Mouse (Mus musculus): ENCODE measurements around the gene Dock7. TPM values are rescaled to one million over a fixed set of nuclear protein-coding genes. Genes with fewer than 3 reads are reported as not detected.

Gene Dock7
- 100 to 1,000 TPM; 120 to 140 TPM for total RNA-seq (2021)

DNA sequence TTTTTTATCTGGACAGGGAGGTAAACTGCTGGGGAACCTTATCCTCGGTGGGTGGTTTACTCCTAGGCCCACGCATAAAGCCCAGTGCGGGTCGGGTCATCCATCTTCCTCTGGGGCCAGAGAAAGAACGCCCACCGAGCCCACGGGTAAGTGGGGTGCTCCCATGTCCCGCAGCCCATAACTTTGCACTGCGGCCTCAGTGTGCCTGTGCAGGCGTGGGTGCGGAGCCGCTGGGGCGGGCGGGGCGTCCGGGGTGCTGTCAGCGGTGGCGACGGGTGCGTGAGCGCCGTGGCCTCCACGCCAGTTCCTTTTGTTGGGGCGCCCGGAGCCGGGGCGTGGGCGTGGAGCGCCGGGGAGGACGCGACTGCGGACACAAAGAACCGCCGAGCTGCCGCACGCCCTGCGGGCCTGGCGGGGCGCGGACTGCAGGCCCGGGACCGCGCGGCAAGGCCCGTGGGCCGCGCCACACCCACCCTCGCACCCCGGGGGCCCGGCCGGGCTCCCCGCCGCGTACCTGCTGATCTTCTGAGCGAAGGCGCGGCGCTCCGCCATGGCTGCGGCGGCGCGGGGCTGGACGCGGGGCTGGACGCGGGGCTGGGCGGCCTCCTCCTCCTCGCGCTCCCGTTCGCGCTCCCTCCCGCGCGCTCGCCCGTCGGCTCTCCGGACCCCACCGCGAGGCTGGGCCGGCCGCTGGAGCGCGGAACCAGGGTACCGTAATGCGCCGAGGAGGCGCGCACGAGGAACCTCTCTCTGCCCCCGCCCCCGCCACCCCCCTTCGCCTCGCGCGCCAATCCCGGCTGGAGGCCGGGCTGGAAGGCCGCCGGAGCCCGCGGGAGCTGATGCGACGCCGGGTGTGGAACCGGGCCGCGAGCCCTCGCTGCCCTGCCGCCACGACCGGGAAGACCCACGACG lies at the start of gene Dock7:
Gene Dock7, minus strand, starts transcription at position 705 of the 912 bp plus-strand sequence.
- intact Hi-C loops (cut with DNase I), result no loop called here

DNA sequence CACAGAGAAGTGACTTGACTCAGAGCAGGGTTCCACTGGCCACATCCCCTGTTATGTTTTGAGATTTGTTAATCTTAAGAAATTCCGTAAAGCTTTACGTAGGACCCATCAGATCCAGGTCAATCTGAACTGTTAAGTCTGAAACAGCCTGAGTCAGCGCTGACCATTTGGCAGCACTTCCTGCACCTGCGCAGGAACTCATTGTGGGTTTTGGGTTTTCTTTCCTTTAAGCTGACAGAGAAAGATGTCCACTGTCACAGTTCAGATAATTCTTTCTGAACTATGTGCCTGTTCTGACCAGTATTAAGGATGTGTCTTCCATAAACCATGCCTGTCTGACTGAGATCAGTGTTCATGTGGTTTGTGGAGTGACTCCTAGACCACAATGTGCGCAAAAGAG lies 48.2 kb upstream of the Dock7 start:
- DNase-seq, result no peak
- intact Hi-C loops (cut with DNase I), result no loop called here

More for the DNA sequence above, at the start of gene Dock7:
- DNase-seq, result peak; percentile 84

DNA sequence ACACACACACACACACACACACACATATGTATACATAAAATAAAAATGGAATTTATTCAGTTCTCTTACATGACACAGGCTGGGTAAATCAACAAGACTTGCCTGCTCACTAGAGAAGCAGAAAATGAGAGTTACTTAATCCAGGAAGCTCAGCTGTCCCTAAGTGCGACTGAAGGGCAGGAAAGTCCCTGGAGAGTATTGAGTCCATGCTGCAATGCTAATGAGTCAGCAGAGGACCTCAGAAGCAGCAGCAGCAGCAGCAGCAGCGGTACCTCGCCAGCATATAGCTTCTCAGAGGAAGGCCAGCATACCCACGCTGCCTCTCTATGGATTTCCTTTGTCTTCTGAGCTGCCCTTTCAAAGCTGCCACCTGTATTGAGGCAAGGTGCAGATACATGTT lies 42.8 kb upstream of the Dock7 start:
- intact Hi-C loops (cut with DNase I), result no loop called here
- no peak for DNase-seq

DNA sequence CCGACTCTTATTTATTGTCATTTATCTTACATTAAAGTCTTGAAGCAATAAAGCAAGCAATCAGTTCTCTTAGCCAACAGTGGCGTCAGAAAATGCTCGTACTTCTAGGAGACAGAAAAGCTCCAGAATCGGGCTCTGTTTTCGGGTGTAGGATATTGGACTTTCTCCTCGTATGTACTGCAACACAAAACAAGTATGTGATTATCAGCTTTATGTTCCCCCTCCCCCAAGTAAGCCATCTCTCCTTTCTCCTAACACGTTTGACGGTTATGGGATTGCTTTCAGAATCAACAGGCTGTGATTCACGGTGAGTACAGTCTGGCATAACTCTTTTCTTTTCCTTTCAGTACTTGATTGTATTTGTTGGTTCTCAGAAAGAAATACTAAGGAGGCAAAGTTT lies 42.3 kb upstream of the Dock7 start:
- intact Hi-C loops (cut with DNase I), result no loop called here
- DNase-seq, result no peak

DNA sequence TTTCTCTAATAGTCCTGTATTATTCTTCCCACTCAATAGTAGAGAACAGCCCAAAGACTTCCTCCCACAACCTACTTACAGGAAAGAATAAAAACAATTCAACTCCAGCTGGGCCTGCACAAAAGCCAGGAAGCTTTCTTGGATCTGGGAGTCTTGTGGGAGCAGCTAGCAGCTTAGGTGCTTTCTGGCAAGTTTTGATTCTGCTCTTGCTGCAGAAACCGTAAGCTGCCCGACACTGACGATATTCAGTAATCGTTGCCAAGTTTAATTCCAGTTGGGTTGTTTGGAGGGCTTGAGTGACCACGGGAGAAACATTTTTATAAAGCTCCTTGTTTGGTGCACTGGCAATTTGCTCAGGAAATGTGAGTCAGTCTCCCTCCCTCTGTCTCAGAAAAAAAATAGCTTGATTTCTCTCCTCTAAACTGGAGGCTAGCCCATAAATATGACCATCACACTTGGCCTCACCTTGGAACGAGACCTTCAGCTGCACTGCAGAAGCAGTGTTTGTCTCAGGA lies 40.8 kb upstream of the Dock7 start:
- intact Hi-C loops (cut with DNase I), result no loop called here
- DNase-seq, result no peak

DNA sequence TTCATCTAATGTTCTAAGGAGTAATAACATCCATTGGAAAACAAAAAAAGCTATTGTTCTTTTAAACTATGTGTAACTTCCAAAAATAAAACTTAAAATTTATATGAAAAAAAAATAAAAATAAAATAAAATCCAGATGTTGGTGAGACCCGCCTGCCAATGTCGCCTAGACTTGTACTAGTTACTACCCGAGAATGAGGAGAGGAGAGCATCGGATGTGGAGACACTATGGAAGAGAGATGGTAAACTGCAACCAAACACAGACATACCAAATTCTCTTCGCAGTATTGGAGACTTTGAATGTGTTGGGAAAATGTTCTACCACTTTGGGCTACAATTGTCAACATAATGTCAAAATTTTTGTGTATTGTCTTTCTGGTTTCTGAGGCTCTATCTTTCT lies 40.2 kb upstream of the Dock7 start:
- intact Hi-C loops (cut with DNase I), result no loop called here
- no peak for DNase-seq

DNA sequence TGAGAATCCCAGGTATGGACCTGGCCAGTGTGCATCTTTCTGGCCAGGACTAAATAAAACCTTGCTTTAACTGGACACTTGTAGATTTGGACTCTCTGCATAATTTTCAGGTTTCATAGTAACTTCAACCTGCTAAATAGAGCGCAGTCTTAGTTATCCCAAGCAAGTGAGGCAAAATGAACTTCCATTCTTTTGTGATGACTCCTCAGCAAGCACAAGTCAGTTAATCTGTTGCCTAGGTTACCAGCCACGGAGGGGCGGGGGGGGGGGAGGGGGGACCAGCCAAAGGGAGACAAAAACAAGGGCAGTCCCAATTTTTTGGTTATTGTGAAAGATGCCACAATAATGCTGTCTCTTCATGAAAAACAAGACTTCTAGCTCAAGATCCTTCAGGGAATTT lies 39.7 kb upstream of the Dock7 start:
- intact Hi-C loops (cut with DNase I), result no loop called here
- DNase-seq, result no peak

DNA sequence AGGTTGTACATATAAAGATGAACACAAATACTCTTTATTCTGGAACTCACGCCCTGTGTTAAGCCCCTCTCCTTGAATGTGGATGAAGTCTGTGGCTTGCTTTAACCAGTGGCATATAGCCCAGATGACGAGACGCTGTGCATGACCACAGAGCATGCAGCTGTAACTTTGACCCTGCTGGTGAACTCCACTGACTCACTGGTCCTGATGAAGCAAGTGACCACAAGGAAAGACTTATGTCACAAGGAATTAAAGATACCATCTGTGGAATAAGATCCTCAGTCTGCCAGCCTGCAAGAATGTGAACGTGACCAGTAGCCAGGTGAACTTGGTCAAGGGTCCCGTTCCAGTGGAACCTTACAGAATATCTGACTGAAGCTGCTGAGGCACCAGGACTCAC lies 37.8 kb upstream of the Dock7 start:
- no peak for DNase-seq
- intact Hi-C loops (cut with DNase I), result no loop called here

DNA sequence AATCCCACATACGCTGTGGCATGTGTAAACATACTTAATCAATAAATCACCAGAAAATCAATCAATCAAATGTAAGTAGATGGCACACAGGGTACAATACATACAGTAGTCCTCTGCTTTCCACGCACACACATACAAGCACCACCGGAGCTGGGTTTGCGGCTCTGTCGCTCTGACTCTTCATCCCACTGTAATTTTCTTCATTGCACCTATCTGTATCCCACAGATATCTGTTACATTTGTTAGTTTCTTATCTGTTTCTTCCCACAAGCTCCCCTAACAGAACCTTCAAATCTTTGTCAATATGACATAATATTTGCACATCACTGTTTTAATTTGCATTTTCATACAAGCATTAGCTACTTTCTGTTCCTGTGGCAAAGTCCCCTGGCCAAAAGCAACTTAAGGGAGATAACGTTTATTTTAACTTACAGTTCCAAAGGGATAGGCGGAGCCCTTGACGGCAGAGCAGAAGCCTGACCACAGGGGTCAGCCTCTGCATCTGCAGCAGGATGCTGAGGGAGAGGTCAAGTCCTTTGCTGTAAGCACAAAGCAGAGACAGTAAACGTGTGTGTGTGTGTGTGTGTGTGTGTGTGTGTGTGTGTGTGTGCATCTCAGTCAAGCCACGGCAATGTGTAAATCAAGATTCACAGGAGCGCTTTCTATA lies 36.1 kb upstream of the Dock7 start:
- no peak for DNase-seq
- intact Hi-C loops (cut with DNase I), result no loop called here

DNA sequence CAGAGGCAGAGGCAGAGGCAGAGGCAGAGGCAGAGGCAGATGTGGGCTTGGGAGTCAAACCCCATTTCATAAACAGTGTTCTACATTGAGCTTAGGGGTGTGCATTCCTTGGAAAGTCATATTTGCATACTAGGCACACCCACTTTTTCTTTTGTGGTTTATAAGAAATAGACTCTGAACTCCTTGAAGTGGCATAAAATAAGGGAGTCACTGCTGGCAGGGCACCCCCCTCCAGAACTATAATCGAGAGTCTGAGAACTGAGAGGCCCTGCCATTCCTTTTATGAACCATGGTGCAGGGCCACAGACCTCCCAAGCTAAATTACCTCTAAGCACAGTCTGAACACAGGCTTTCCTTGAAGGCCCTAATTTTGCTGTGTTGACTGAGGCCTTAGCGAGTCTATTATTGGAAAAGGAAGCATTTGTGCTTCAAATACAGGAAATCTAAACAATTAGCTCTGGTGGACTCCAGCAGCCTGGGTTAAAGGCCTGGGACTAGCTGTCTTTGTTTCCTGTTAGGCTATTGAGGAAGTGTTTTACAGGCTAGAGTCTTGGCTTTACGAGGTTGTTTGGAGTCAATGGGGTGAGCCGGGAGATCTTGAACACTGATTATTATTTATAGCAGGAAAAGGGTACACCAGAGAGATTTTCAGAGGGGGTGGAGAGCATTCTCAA lies 31.3 kb upstream of the Dock7 start:
- intact Hi-C loops (cut with DNase I), result no loop called here
- DNase-seq, result no peak

DNA sequence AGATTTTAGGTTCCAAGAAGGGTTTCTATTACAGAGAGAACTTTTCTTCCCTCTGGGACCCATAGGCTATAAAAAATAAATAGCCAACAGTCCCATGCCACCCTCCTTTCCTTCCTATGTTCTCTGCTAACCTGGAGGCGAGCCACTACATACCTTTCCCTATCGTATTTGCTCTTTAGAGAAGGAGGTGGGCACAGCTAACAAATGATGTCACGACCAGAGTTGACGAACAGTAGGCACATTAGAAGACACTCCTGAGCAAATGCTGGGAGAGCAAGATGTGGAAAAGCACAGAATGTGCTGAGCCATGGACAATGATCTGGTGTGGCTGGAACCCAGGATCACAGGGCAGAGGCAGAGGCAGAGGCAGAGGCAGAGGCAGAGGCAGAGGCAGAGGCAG lies 30.7 kb upstream of the Dock7 start:
- intact Hi-C loops (cut with DNase I), result no loop called here
- DNase-seq, result no peak

DNA sequence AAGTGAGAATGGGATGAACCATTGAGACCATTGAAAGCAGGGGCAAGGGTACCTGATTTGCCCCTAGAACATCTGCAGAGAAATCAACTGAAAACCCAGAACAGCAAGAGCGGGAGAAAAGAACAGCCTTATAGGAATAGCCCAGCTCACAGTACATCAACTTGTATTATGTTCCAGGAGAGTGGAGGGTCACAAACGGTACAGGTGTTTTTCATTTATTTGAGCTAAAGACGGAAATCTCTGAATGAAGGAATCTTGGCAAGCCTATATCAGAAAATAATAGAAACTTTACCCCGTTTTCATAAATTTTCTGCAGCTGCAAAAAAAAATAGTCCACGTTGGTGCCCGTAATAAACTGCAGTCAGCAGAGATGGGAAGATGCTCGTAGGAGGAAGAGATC lies 22.6 kb upstream of the Dock7 start:
- intact Hi-C loops (cut with DNase I), result no loop called here
- no peak for DNase-seq

DNA sequence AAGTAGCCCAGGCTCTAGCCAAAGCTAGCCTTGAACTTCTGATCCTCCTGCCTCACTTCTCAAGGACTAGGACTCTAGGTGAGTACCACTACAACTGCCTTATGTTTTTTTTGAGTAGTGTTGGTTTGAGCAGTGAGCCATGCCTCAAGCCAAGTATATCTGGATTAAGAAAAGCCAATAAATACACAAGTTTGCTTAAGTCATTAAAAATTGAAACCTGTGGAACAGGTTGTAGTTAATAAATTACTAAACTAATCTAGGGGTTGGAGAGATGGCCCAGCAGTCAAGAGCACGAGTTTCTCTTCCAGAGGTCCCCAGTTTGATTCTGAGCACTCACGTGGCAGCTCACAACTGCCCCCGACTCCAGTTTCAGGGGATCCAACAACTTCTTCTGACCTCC lies 20.9 kb upstream of the Dock7 start:
- no peak for DNase-seq
- intact Hi-C loops (cut with DNase I), result no loop called here

DNA sequence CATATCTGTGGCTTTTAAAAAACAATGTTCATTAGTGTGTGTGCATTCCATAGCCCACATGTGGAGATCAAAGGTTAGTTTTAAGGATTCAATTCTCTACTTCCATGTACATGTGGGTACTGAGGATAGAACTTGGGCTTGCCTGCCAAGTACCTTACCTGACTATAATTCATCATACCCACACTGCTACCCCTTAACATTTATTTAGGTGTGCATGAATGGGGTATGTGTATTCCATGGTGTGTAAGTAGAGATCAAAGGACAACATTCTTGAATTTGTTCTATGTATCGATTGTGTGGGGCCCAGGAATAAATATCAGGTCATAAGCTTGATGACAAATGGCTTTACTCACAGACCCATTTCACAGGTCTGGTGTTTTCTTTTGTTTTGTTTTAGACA lies 20.5 kb upstream of the Dock7 start:
- intact Hi-C loops (cut with DNase I), result no loop called here
- DNase-seq, result no peak

DNA sequence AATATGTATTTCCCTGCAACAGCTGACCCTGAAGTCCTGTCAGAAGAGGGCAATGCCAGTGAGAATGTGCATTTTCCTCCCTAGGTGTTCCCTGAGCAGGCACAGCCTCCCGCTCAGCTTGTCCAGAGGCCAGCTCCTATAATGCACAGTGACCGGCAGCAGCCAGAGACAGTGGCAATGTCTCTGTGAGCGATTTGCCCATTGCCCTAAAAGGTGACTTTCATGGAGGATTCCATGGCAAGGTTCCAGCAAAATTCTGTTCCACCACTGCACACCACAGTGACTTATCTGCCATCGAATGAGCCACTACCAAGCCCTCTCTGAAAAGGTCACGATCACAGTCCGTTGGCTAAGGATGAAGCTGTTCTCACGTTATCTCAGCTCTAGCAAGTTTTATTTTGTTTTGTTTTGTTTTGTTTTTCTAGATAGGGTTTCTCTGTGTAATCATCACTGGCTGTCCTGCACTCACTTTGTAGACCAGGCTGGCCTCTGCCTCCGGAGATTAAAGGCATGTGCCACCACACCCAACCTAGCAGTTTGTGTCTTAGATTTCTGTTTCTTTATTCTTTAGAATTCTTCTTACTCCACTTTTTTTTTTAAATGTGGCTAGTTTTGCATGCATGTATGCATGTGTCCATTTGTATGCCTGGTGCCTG lies 17.4 kb upstream of the Dock7 start:
- intact Hi-C loops (cut with DNase I), result no loop called here
- no peak for DNase-seq

DNA sequence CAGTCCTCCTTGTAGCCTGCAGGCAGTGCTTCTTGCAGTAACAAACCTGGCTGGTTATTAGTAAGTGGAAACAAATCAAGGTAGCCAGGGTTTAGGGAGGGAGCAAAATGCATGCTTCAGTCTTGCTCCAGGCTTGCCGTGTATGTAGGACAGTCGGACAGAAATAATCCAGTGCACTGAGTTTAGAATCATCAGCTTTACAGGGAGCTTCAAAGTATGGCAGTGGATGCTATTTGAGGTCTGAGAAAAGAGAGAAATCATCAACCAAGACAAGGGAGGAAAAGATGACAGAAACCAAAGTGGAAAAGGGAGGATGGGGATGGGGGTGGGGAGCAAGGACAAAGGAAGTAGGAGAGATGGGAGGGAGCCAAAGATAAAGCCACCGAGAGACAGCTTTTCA lies 13.8 kb upstream of the Dock7 start:
- intact Hi-C loops (cut with DNase I), result no loop called here
- DNase-seq, result no peak

DNA sequence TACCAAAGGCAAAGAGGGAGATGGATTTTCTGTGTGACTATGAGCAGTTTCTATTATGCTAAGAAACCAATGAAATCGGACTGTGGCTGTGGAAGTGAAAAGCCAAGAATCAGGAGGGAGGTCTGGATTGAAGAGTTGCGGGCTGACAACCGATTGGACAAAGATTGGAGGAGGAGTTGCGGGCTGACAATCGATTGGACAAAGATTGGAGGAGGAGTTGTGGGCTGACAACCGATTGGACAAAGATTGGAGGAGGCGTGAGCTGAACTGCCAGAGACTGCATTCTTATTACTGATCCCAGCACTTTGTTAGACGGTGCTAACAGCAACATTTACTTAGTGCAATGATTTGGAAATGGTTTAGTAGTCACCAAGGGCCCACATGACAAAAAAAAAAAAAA lies 12.6 kb upstream of the Dock7 start:
- intact Hi-C loops (cut with DNase I), result no loop called here
- DNase-seq, result no peak

DNA sequence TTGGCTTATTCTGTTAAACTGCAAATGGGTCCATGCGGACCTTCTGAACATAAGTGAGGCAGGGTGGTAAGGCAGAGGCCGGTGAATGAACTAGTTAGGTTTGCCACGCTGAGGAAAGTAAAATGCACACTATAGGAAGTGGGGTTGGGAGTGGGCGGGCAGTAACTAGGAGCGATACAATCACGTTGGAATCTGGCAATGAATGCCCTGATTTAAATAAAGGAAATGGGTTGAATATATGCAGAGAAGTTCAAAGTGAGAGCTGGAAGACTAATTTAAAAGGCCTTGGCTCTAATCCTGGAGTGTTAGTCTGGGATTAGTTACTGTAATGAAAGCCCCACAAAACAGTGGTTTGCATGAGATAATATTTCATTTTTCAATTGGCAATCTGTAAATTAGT lies 12.0 kb upstream of the Dock7 start:
- no peak for DNase-seq
- intact Hi-C loops (cut with DNase I), result no loop called here

DNA sequence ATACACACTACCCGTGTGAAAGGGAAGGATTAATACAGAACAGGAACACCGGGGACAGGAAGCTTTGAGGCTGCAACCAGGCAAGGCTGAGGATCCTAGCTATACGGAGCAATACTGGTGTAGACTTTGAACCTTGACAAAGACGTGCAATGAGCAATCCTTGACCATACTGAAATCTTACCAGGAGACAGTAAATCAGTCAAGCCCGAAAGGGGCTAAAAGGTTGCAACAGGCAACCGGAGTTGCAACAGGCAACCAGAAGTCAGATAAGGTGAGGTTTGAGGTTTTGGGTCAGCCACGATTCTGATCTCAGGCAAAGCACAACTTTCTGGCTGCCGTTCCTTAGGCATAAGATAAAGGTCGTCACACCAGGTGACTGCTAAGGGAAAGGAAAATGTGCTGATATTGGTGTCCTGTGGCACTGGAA lies 10.5 kb upstream of the Dock7 start:
- intact Hi-C loops (cut with DNase I), result no loop called here
- DNase-seq, result no peak

DNA sequence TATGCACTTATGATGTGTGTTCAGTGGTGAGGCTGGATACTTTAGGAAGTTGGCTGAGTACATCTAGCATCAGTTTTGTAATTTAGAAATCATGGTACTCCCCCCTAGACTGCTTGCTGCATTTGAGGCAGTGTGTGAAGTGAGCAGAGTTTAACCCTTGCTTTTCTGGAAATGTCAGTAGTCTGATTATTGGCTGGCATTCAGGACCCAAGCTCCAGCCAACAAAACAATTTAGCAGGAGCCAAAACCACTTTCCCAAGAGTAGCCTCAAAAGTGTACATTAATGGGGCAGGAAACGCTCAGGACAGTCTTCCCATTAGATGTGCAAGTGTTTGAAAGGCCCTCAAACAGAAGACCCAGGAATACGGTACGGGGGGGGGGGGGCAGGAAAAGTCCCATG lies 2.8 kb upstream of the Dock7 start:
- intact Hi-C loops (cut with DNase I), result no loop called here
- no peak for DNase-seq

DNA sequence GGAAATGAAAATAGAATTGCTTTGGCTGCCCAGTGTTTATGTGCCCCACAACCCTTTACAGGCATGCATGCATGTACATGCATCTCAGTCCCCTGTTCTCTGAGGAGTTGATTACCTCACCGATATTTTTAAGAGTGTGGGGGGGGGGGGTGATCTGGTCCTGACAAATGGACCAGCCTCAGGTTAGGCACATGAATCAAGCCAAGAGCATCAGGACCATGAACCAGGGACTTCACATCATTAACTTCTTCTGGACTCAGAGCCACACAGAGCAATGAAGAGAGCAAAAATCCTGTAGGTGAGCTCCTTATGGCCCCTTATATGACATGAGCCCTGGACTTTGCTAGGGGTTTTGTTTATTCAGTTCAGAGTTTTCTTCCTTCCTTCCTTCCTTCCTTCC lies 2.1 kb upstream of the Dock7 start:
- intact Hi-C loops (cut with DNase I), result no loop called here
- DNase-seq, result no peak
